Mouse (Mus musculus): ENCODE results near the gene Ttc24. TPM values are rescaled to one million over a fixed set of nuclear protein-coding genes. Genes with fewer than 3 reads are reported as not detected.

The Ttc24 gene
- total RNA-seq, 2 experiments from 2014 or later: not detected

GRCm38 (mm10) chr3:88022322-88023191 lies 55.5 kb downstream of the Ttc24 start:
- peak; percentile 84 for ATAC-seq (replicated peaks; ENCODE audit: low FRiP score, poor library complexity, severe bottlenecking)

Other genes starting within 250 kb of the Ttc24 start
- not detected in 2 replicates for gene Sh2d2a, start 231.5 kb downstream of the Ttc24 start, total RNA-seq (2015; ENCODE audit: low replicate concordance)
- not detected in 2 replicates for gene Sh2d2a, start 231.5 kb downstream of the Ttc24 start, total RNA-seq (2017; ENCODE audit: low replicate concordance)
- 13.2 and 14.8 TPM in 2 replicates for gene Prcc, start 192.7 kb downstream of the Ttc24 start, total RNA-seq (2015; ENCODE audit: low replicate concordance)
- 17.4 and 17.8 TPM in 2 replicates for gene Prcc, start 192.7 kb downstream of the Ttc24 start, total RNA-seq (2017; ENCODE audit: low replicate concordance)
- gene Hdgf, start 172.0 kb downstream of the Ttc24 start, total RNA-seq (2015; ENCODE audit: low replicate concordance): 99.5 and 116 TPM in 2 replicates
- gene Hdgf, start 172.0 kb downstream of the Ttc24 start, total RNA-seq (2017; ENCODE audit: low replicate concordance): 131 and 168 TPM in 2 replicates
- 24.0 and 39.1 TPM in 2 replicates for gene Mrpl24, start 158.8 kb downstream of the Ttc24 start, total RNA-seq (2015; ENCODE audit: low replicate concordance)
- 16.0 and 23.0 TPM in 2 replicates for gene Mrpl24, start 158.8 kb downstream of the Ttc24 start, total RNA-seq (2017; ENCODE audit: low replicate concordance)
- gene Isg20l2, start 148.0 kb downstream of the Ttc24 start, total RNA-seq (2015; ENCODE audit: low replicate concordance): 8.6 and 10.7 TPM in 2 replicates
- gene Isg20l2, start 148.0 kb downstream of the Ttc24 start, total RNA-seq (2017; ENCODE audit: low replicate concordance): 5.6 and 11.6 TPM in 2 replicates
- 0.58 and 1.7 TPM in 2 replicates for gene Rrnad1, start 147.6 kb downstream of the Ttc24 start, total RNA-seq (2015; ENCODE audit: low replicate concordance)
- 2.4 and 3.2 TPM in 2 replicates for gene Rrnad1, start 147.6 kb downstream of the Ttc24 start, total RNA-seq (2017; ENCODE audit: low replicate concordance)
- not detected in 2 replicates for gene Crabp2, start 129.6 kb downstream of the Ttc24 start, total RNA-seq (2015; ENCODE audit: low replicate concordance)
- not detected in 2 replicates for gene Crabp2, start 129.6 kb downstream of the Ttc24 start, total RNA-seq (2017; ENCODE audit: low replicate concordance)
- gene Nes, start 107.2 kb downstream of the Ttc24 start, total RNA-seq (2015; ENCODE audit: low replicate concordance): not detected in 2 replicates
- gene Nes, start 107.2 kb downstream of the Ttc24 start, total RNA-seq (2017; ENCODE audit: low replicate concordance): 0.42 TPM in 1 of 2 replicates, not detected in the other
- gene Bcan, start 78.1 kb downstream of the Ttc24 start, total RNA-seq (2015; ENCODE audit: low replicate concordance): not detected in 2 replicates
- gene Bcan, start 78.1 kb downstream of the Ttc24 start, total RNA-seq (2017; ENCODE audit: low replicate concordance): not detected in 2 replicates
- not detected in 2 replicates for gene Hapln2, start 50.7 kb downstream of the Ttc24 start, total RNA-seq (2015; ENCODE audit: low replicate concordance)
- gene Hapln2, start 50.7 kb downstream of the Ttc24 start, total RNA-seq (2017; ENCODE audit: low replicate concordance): not detected in 2 replicates
- 2.9 and 4.6 TPM in 2 replicates for gene Gpatch4, start 35.2 kb downstream of the Ttc24 start, total RNA-seq (2015; ENCODE audit: low replicate concordance)
- gene Gpatch4, start 35.2 kb downstream of the Ttc24 start, total RNA-seq (2017; ENCODE audit: low replicate concordance): 4.7 and 7.2 TPM in 2 replicates
- gene Naxe, start 19.8 kb downstream of the Ttc24 start, total RNA-seq (2015; ENCODE audit: low replicate concordance): 8.8 and 14.2 TPM in 2 replicates
- gene Naxe, start 19.8 kb downstream of the Ttc24 start, total RNA-seq (2017; ENCODE audit: low replicate concordance): 5.0 and 6.0 TPM in 2 replicates
- gene Iqgap3, start 3.7 kb upstream of the Ttc24 start, total RNA-seq (2015; ENCODE audit: low replicate concordance): 6.5 and 6.7 TPM in 2 replicates
- gene Iqgap3, start 3.7 kb upstream of the Ttc24 start, total RNA-seq (2017; ENCODE audit: low replicate concordance): 6.8 and 25.6 TPM in 2 replicates
- 38.2 and 38.7 TPM in 2 replicates for gene Mef2d, start 64.1 kb upstream of the Ttc24 start, total RNA-seq (2015; ENCODE audit: low replicate concordance)
- gene Mef2d, start 64.1 kb upstream of the Ttc24 start, total RNA-seq (2017; ENCODE audit: low replicate concordance): 11.3 and 19.8 TPM in 2 replicates
- gene Rhbg, start 176.4 kb upstream of the Ttc24 start, total RNA-seq (2015; ENCODE audit: low replicate concordance): not detected in 2 replicates
- gene Rhbg, start 176.4 kb upstream of the Ttc24 start, total RNA-seq (2017; ENCODE audit: low replicate concordance): not detected in 2 replicates
- gene Gm38392, start 208.9 kb upstream of the Ttc24 start, total RNA-seq (2015; ENCODE audit: low replicate concordance): not detected in 2 replicates
- not detected in 2 replicates for gene Gm38392, start 208.9 kb upstream of the Ttc24 start, total RNA-seq (2017; ENCODE audit: low replicate concordance)
- 5.0 TPM in 1 of 2 replicates, not detected in the other for gene Tsacc, start 218.7 kb upstream of the Ttc24 start, total RNA-seq (2015; ENCODE audit: low replicate concordance)
- not detected in 2 replicates for gene Tsacc, start 218.7 kb upstream of the Ttc24 start, total RNA-seq (2017; ENCODE audit: low replicate concordance)
- 97.4 and 178 TPM in 2 replicates for gene Cct3, start 218.8 kb upstream of the Ttc24 start, total RNA-seq (2015; ENCODE audit: low replicate concordance)
- gene Cct3, start 218.8 kb upstream of the Ttc24 start, total RNA-seq (2017; ENCODE audit: low replicate concordance): 48.6 and 66.1 TPM in 2 replicates
- gene Glmp, start 246.7 kb upstream of the Ttc24 start, total RNA-seq (2015; ENCODE audit: low replicate concordance): 11.1 and 58.3 TPM in 2 replicates
- 5.9 and 13.1 TPM in 2 replicates for gene Glmp, start 246.7 kb upstream of the Ttc24 start, total RNA-seq (2017; ENCODE audit: low replicate concordance)

Data from erythroblast, adult 5-6 weeks (primary cell).